Mouse (Mus musculus) thymus, postnatal 25 days (tissue): ENCODE measurements around the gene Ets2.
A peak's percentile ranks its signal among the peaks of the same experiment; 100 is the strongest.
"Not testable (repeated sequence)": the region's sequence is repeated elsewhere in the genome, so short reads cannot be mapped to it uniquely, and the experiment has no call there.

Source experiments
- DNase-seq: peaks from one replicate; pipeline ENCODE4 v3.0.0; 2022

Gene Ets2

GRCm38 (mm10) chr16:95736059-95736458 is 34.2 kb downstream of the Ets2 start:
- no peak for DNase-seq

GRCm38 (mm10) chr16:95736470-95736869 is 34.6 kb downstream of the Ets2 start:
- DNase-seq = no peak

- no peak for DNase-seq
Measured at GRCm38 (mm10) chr16:95739522-95739921, 37.6 kb downstream of the Ets2 start.

- DNase-seq = no peak
Measured at GRCm38 (mm10) chr16:95741358-95741757, 39.5 kb downstream of the Ets2 start.

- DNase-seq = no peak
Measured at GRCm38 (mm10) chr16:95741915-95742739, 40.3 kb downstream of the Ets2 start.

GRCm38 (mm10) chr16:95742740-95743030 is 40.8 kb downstream of the Ets2 start:
- no peak for DNase-seq

- no peak for DNase-seq
Measured at GRCm38 (mm10) chr16:95743104-95743503, 41.2 kb downstream of the Ets2 start.

- no peak for DNase-seq
Measured at GRCm38 (mm10) chr16:95744771-95745170, 42.9 kb downstream of the Ets2 start.

GRCm38 (mm10) chr16:95745685-95746084 is 43.8 kb downstream of the Ets2 start:
- no peak for DNase-seq

- no peak for DNase-seq
Measured at GRCm38 (mm10) chr16:95746565-95746964, 44.7 kb downstream of the Ets2 start.

GRCm38 (mm10) chr16:95749291-95750103 is 47.6 kb downstream of the Ets2 start:
- DNase-seq = peak; percentile 63

GRCm38 (mm10) chr16:95750211-95750629 is 48.3 kb downstream of the Ets2 start:
- peak; percentile 79 for DNase-seq

- DNase-seq = no peak
Measured at GRCm38 (mm10) chr16:95752502-95752901, 50.6 kb downstream of the Ets2 start.

GRCm38 (mm10) chr16:95753295-95753694 is 51.4 kb downstream of the Ets2 start:
- no peak for DNase-seq

GRCm38 (mm10) chr16:95759151-95759987 is 57.5 kb downstream of the Ets2 start:
- no peak for DNase-seq

GRCm38 (mm10) chr16:95759988-95760391 is 58.1 kb downstream of the Ets2 start:
- no peak for DNase-seq

GRCm38 (mm10) chr16:95761742-95762141 is 59.9 kb downstream of the Ets2 start:
- DNase-seq = no peak

GRCm38 (mm10) chr16:95763201-95763600 is 61.3 kb downstream of the Ets2 start:
- no peak for DNase-seq

GRCm38 (mm10) chr16:95764041-95764440 is 62.2 kb downstream of the Ets2 start:
- DNase-seq = not testable (repeated sequence)

- DNase-seq = no peak
Measured at GRCm38 (mm10) chr16:95766181-95766580, 64.3 kb downstream of the Ets2 start.

GRCm38 (mm10) chr16:95767246-95767645 is 65.4 kb downstream of the Ets2 start:
- DNase-seq = no peak

- peak; percentile 70 for DNase-seq
Measured at GRCm38 (mm10) chr16:95769066-95769995, 67.5 kb downstream of the Ets2 start.
